Mouse (Mus musculus): ENCODE data around the gene Rsg1. TPM values are rescaled to one million over a fixed set of nuclear protein-coding genes. Genes with fewer than 3 reads are reported as not detected.

Gene Rsg1
- polyA plus RNA-seq, 1 experiment from 2014 or later, result 7.0 TPM

DNA sequence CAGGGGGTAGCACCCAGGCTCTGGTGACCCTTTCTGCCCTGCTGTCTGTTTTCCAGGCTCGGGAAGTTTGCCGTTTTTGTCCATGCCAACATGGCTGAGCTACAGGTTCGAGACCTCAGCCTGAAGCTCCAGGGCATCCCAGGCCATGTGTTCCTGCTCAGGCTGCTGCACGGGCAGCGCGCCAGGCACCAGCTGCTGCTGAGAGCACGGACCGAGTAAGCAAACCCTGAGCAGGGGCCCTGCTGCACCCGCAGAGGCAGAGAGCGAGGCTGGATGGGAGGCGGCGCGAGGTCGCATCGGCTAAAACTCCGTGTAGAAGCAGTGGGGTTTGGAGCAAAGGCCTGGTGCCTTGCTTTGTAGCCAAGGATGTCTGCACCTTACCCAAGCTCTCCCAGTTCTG is 40.5 kb downstream of the Rsg1 start:
- 87% methylated on average over 16 of the region's 16 CpGs for WGBS
- ATAC-seq (ENCODE audit: low FRiP score), result no peak
- Histone ChIP-seq H3K36me3 (replicated peaks) (no peaks in the 10 kb centered on the region), H3K27me3 (peaks cover 19% of the 10 kb centered on the region), H3K4me2 (no peak overlapping the region), H3K9me3 (no peaks in the 10 kb centered on the region), H3K4me3 (replicated peaks) (no peak overlapping the region), H3K4me1 (peaks cover 4% of the 10 kb centered on the region; the same call in 1 of the 2 replicates), H3K9ac (no peak overlapping the region), H3K27ac (no peak overlapping the region)

DNA sequence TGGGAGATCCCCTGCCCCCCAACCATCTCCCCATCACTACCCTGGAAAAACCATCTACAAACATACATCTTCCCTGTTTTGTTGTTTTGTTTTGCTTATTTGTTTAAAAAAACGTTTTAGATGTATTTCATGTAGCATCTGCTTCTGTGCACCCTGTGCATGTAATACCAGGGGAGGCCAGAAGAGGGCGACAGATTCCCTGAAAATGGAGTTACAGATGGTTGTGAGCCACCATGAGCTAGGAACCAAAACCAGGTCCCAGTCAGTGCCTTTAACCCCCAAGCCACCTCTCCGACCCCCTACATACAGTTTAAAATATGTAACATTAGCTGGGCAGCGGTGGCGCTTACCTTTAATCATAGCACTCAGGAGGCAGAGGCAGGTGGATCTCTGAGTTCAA is 43.7 kb downstream of the Rsg1 start:
- no peak for ATAC-seq (ENCODE audit: low FRiP score)
- H3K27me3 ChIP-seq, result no peaks in the 10 kb centered on the region; the same call in 1 of the 2 replicates
- 66% methylated on average over 5 of the region's 5 CpGs for WGBS
- no peaks in the 10 kb centered on the region for H3K36me3 ChIP-seq (replicated peaks)
- peaks cover 3% of the 10 kb centered on the region; the same call in 1 of the 2 replicates for H3K9me3 ChIP-seq
- H3K9ac ChIP-seq, result no peak overlapping the region
- H3K4me3 ChIP-seq (replicated peaks), result no peak overlapping the region
- H3K27ac ChIP-seq, result no peak overlapping the region
- H3K4me1 ChIP-seq, result peaks cover 4% of the 10 kb centered on the region; the same call in 1 of the 2 replicates
- no peak overlapping the region for H3K4me2 ChIP-seq

DNA sequence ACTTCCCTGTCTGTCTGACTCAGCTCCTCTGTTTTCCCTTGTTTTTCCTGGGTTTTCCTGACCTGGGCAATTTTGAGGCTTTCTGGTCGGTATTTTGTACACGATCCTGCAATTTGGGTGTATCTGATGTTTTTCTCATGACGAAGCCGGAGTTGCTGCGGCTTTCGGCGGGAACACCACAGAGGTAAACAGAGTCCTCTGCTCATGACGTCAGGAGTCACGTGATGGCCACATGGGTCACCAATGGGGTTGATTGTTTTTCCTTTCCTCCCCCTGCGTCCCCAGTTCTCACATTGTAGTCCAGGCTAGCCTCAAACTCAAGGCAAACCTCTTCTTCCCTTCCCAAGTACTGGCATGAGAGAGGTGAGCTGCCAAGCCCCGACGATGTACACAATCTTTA is 45.7 kb downstream of the Rsg1 start:
- 80% methylated on average over 12 of the region's 12 CpGs for WGBS
- ATAC-seq (ENCODE audit: low FRiP score), result no peak
- Histone ChIP-seq H3K27me3 (no peaks in the 10 kb centered on the region), H3K4me2 (no peak overlapping the region), H3K9ac (no peak overlapping the region), H3K4me1 (peaks cover 4% of the 10 kb centered on the region; the same call in 1 of the 2 replicates), H3K9me3 (peaks cover 3% of the 10 kb centered on the region; the same call in 1 of the 2 replicates), H3K36me3 (replicated peaks) (no peaks in the 10 kb centered on the region), H3K4me3 (replicated peaks) (no peak overlapping the region), H3K27ac (no peak overlapping the region)

DNA sequence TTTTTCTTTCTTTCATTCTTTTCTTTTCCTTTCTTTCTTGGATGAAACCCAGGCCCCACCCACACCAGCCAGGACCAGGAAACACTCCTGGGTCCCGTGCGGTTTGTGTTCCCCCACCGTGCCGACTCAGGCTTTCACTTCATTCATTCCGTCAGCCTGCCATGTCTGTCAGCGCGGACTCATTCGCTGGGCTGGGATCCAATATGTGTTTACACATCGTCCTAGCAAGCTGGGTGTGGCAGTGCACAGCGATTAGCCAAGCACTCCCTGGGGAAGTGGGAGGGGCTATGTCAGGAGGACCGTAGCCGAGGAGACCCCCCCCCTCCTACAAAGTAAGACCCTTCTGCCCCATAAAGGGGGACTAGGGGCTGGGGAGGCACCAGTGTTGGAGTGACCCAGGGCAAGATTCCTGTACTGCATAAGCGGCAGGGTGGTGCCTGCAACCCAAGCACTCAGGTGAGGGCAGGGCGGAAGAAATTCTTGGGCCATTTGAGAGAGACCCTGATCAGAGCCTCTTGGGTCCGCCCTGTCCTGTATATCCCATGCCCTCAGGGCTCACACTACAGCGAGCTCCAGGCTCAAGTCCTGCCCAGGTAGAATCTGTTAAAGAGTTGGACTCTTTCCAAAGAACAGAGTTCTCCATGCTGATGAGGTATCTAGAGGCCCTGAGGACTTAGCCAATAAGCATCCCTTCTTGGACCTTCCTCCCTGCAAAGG is 46.4 kb downstream of the Rsg1 start:
- Histone ChIP-seq H3K9me3 (peaks cover 3% of the 10 kb centered on the region; the same call in 1 of the 2 replicates), H3K27ac (no peak overlapping the region), H3K4me3 (replicated peaks) (no peak overlapping the region), H3K36me3 (replicated peaks) (no peaks in the 10 kb centered on the region), H3K4me1 (no peaks in the 10 kb centered on the region), H3K9ac (no peak overlapping the region), H3K4me2 (no peak overlapping the region), H3K27me3 (no peaks in the 10 kb centered on the region)
- WGBS, result 78% methylated on average over 16 of the region's 16 CpGs
- no peak for ATAC-seq (ENCODE audit: low FRiP score)

DNA sequence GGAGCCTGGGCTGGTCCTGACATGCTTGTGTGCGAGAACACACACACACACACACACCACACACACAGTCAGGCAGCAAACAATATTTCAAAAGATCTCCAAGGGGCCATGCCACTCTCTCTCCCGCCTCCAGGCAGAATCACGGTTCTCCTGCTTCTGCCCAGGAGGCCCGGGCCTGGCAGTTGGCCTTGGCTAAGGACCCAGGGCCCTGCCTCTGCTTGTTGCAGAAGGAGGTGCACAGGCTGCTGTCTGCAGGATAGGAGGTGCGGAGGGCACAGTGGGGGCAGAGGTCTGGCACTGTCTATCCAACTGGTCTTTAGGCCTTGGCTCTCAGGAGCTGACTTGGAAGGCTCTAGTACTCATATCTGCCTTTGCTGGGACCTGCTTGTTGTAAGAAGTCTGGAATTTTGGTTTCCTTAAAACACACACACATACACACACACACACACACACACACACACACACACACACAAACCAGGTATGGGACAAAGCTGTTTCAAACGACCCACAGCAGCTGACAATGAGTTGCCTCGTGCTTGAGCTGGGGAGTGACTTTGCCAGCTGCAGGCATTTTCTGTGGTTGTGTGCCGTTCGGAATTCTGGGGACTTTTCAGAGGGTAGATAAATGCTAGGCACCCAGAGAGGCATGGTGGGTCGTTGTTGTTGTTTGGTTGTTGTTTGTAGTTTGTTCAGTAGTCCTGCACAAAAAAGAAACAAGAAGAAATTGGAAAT is 49.3 kb downstream of the Rsg1 start:
- Histone ChIP-seq H3K27ac (no peak overlapping the region), H3K27me3 (no peaks in the 10 kb centered on the region), H3K4me3 (replicated peaks) (no peak overlapping the region), H3K9me3 (peaks cover 3% of the 10 kb centered on the region; the same call in 1 of the 2 replicates), H3K9ac (no peak overlapping the region; the same call in 1 of the 2 replicates), H3K36me3 (replicated peaks) (no peaks in the 10 kb centered on the region), H3K4me2 (no peak overlapping the region), H3K4me1 (no peaks in the 10 kb centered on the region)
- no peak for ATAC-seq (ENCODE audit: low FRiP score)
- 79% methylated on average over 10 of the region's 10 CpGs for WGBS

DNA sequence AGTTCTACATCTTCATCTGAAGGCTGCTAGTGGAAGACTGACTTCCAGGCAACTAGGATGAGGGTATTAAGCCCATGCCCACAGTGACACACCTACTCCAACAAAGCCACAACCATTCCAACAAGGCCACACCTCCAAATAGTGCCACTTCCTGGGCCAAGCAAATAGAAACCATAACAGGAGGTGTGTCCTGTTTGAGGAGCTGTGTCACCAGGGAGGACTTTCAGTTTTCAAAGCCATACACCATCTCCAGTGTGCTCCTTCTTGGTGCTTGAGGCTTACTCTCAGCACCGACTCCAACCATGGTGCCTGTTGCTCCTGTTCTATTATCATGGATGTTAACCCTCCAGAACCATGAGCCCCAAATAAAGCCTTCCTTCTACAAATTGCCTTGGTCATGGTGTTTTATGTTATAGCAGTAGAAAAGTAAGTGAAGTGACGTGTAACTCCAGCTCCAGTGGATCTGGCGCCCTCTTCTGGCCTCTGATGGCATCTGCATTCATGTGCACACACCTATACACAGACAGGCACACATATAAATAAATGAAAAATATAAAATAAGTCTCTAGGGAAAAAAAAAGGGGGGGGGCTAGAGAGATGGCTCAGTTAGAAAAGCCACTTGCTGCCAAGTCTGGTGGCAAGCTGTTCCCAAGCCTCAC is 52.4 kb downstream of the Rsg1 start:
- Histone ChIP-seq H3K9me3 (peaks cover 3% of the 10 kb centered on the region; the same call in 1 of the 2 replicates), H3K4me2 (no peak overlapping the region), H3K4me3 (replicated peaks) (no peak overlapping the region), H3K4me1 (0 out of 2 replicates have a peak, but pooled peaks cover 4% of the 10 kb centered on the region), H3K9ac (no peak overlapping the region), H3K36me3 (replicated peaks) (no peaks in the 10 kb centered on the region), H3K27ac (no peak overlapping the region), H3K27me3 (no peaks in the 10 kb centered on the region; the same call in 1 of the 2 replicates)
- 92% methylated on average over 3 of the region's 3 CpGs for WGBS
- ATAC-seq (ENCODE audit: low FRiP score), result no peak

DNA sequence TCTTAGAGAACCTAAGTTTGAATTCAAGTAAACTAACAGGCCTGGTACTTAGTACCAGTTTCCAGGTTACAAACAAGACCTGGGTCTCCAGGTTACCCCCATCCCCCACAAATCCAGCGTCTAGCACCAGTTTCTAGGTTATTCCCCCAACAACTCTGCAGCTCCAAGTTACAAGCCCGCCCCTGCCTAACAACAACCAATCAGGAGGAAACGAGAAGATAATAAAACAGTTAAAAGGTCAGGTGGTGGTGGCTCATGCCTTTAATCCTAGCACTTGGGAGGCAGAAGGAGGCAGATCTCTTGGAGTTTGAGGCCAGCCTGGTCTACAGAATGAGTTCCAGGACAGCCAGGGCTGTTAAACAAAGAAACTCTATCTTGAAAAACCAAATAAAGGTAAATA is 53.5 kb downstream of the Rsg1 start:
- Histone ChIP-seq H3K36me3 (replicated peaks) (no peaks in the 10 kb centered on the region), H3K9ac (no peak overlapping the region), H3K9me3 (0 out of 2 replicates have a peak, but pooled peaks cover 2% of the 10 kb centered on the region), H3K27ac (no peak overlapping the region), H3K4me3 (replicated peaks) (no peak overlapping the region), H3K4me2 (no peak overlapping the region), H3K27me3 (peaks cover 8% of the 10 kb centered on the region), H3K4me1 (0 out of 2 replicates have a peak, but pooled peaks cover 4% of the 10 kb centered on the region)
- 85% methylated on average over 3 of the region's 3 CpGs for WGBS
- no peak for ATAC-seq (ENCODE audit: low FRiP score)

DNA sequence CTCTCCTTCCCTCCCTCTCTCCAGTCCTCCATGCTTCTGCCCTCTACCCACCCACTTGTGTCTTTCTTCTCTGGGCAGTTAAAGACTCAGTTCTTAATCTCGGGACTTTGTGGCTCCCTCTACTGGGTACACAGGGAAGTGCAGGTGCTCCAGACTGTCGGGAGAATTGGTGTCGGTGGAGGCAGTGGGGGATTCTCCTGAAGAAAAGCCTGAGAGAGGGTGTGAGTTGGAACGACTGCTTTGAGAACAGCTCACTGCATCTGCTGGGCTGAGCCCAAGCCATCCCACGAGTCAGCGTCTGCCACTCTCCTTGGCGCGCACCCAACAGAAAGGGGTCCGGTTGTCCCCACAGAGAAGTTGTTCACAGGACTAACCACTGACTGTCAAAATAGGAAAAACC is 54.1 kb downstream of the Rsg1 start:
- H3K4me1 ChIP-seq, result 0 out of 2 replicates have a peak, but pooled peaks cover 4% of the 10 kb centered on the region
- no peak for ATAC-seq (ENCODE audit: low FRiP score)
- 46% methylated on average over 9 of the region's 9 CpGs for WGBS

DNA sequence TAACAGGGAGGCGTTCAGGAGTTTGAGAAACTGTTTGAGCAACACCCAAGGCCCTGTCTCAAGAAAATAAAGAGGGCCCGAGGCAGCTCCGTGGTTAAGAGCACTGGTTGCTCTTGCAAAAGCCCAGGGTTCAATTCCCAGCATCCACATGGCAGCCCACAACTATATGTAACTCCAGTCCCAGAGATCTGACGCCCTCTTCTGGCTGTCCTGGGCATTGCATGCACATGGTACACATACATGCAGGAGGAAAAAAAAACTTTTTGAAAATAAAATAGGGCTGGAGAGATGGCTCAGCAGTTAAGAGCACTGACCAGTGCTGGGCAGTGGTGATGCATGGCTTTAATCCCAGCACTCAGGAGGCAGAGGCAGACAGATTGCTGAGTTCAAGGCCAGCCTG is 54.6 kb downstream of the Rsg1 start:
- ATAC-seq (ENCODE audit: low FRiP score), result no peak
- no peak overlapping the region for H3K9ac ChIP-seq
- H3K36me3 ChIP-seq (replicated peaks), result no peaks in the 10 kb centered on the region
- H3K27ac ChIP-seq, result no peak overlapping the region
- H3K4me3 ChIP-seq (replicated peaks), result no peak overlapping the region
- peaks cover 18% of the 10 kb centered on the region for H3K27me3 ChIP-seq
- H3K4me1 ChIP-seq, result peaks cover 8% of the 10 kb centered on the region; the same call in 1 of the 2 replicates
- no peak overlapping the region for H3K4me2 ChIP-seq
- 0 out of 2 replicates have a peak, but pooled peaks cover 2% of the 10 kb centered on the region for H3K9me3 ChIP-seq
- WGBS, result 73% methylated on average over 4 of the region's 4 CpGs

More for the DNA sequence above, 54.1 kb downstream of the Rsg1 start:
- peaks cover 14% of the 10 kb centered on the region for H3K27me3 ChIP-seq
- no peak overlapping the region for H3K9ac ChIP-seq
- H3K36me3 ChIP-seq (replicated peaks), result no peaks in the 10 kb centered on the region
- no peak overlapping the region for H3K4me3 ChIP-seq (replicated peaks)
- H3K4me2 ChIP-seq, result no peak overlapping the region
- H3K9me3 ChIP-seq, result 0 out of 2 replicates have a peak, but pooled peaks cover 2% of the 10 kb centered on the region
- H3K27ac ChIP-seq, result no peak overlapping the region

DNA sequence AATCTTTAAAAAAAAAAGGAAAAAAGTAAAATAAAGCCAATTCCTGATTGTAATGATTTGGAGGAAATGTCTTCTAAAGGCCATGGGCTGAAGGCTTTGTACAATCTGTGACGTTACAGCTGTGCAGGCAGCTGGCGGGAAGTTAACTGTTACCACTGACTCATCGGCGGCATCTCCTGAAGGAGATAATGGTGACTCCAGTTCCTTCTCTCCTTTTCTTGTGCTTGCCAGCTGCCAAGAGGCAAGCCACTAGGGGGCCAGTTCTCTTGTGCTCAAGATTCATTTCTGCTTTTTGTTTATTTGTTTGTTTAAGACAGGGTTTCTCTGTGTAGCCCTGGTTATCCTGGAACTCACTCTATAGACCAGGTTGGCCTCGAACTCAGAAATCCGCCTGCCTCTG is 55.3 kb downstream of the Rsg1 start:
- H3K4me1 ChIP-seq, result peaks cover 14% of the 10 kb centered on the region; the same call in 1 of the 2 replicates
- no peak overlapping the region for H3K4me2 ChIP-seq
- H3K36me3 ChIP-seq (replicated peaks), result no peaks in the 10 kb centered on the region
- no peak overlapping the region for H3K4me3 ChIP-seq (replicated peaks)
- H3K27me3 ChIP-seq, result peaks cover 23% of the 10 kb centered on the region
- 0 out of 2 replicates have a peak, but pooled peaks cover 2% of the 10 kb centered on the region for H3K9me3 ChIP-seq
- WGBS, result 87% methylated on average over 6 of the region's 6 CpGs
- no peak for ATAC-seq (ENCODE audit: low FRiP score)
- H3K27ac ChIP-seq, result no peak overlapping the region
- no peak overlapping the region for H3K9ac ChIP-seq

DNA sequence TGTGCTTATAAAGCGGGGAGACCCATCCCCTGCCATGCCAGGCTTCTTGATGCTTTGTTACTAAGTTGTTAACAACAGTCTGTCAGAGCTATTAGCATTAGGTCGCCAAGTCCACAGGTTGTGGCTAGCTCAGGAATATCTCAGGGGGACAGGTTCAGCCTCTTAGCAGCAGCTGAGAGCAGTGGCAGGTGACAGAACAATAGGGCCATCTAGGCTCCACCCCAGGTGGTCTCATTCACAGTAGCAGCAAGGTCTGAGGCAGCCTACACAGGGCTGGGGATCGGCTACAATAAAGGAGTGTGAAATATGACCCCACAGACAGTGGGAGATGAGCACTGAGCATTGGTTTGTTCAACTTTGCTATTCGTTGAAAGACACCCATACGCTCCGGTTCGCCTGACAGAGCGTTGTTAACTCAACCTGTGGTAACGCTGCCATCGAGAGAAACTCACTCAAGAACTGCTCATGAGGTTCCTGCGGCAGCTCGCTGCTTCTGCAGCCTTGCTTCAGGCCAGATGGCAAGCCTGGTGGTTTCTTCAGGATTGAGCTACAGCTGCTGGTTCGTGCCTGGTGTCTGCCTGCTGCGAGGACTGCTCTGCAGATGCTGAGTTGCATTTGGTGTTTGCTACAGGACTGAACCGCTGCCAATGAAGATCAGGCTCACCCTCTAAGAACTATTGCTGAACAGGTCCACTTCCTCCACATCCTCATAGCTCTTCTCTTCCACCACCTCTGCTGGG is 56.6 kb downstream of the Rsg1 start:
- 0 out of 2 replicates have a peak, but pooled peaks cover 2% of the 10 kb centered on the region for H3K9me3 ChIP-seq
- WGBS, result 57% methylated on average over 15 of the region's 15 CpGs
- H3K36me3 ChIP-seq (replicated peaks), result no peaks in the 10 kb centered on the region
- H3K4me1 ChIP-seq, result peaks cover 23% of the 10 kb centered on the region; the same call in 1 of the 2 replicates
- peaks cover 23% of the 10 kb centered on the region for H3K27me3 ChIP-seq
- H3K4me3 ChIP-seq (replicated peaks), result no peak overlapping the region
- no peak overlapping the region for H3K9ac ChIP-seq
- no peak for ATAC-seq (ENCODE audit: low FRiP score)
- no peak overlapping the region for H3K27ac ChIP-seq
- H3K4me2 ChIP-seq, result no peak overlapping the region

Measured in forebrain, embryonic 12.5 days (tissue).